Comparison of ENCODE assay signal across 16 mouse cellular contexts in genomic region chr3:32905850-32906779, GRCm38 (mm10).
A peak's percentile ranks its signal among the peaks of the same experiment; 100 is the strongest.
DNase-seq lines count a peak whose midpoint lies in the region; ATAC-seq lines count a peak whose summit lies in the region.
"Had no signal": no experiment of that assay in that cellular context is flagged by ENCODE, and none has a peak within 500 bp of the region (broad histone marks: within the 10 kb centered on the region; RNA-seq: fewer than 3 reads in every experiment).

No protein-coding gene starts in this region.

- ATAC-seq in heart, embryonic 11.5 days (replicated peaks; ENCODE audit: insufficient number of reproducible peaks, low FRiP score, low TSS enrichment) = no peak
- no peak for ATAC-seq in kidney, embryonic 14.5 days (ENCODE audit: low FRiP score, low TSS enrichment)
- peak; percentile 71 for ATAC-seq in forebrain, embryonic 13.5 days
- ATAC-seq: intestine, embryonic 15.5 days had no signal

- no peak for DNase-seq in heart, postnatal 4 days
- DNase-seq in kidney, postnatal 14 days = peak; percentile 15
- DNase-seq in adipocyte (ENCODE audit: low spot score) = peak; percentile 44
- no peak for DNase-seq in B cell, adult 2 months
- DNase-seq in left cerebral cortex, postnatal 10 days (ENCODE audit: extremely low spot score in 1 of 2, low spot score in 2 of 2) = no peak
- DNase-seq: cerebellum, adult 11 months; gastrocnemius, adult 2 months; layer of hippocampus, adult 9-11 months; liver, embryonic 13.5 days; thymus, postnatal 4 days had no signal

- peak overlapping the region; percentile 16; the same call in 1 of the 2 replicates for H3K27ac ChIP-seq in heart, embryonic 11.5 days (ENCODE audit: low read depth, low read length)
- H3K27ac ChIP-seq in kidney, embryonic 14.5 days (ENCODE audit: low read depth, low read length) = no peak overlapping the region
- peak overlapping the region; percentile 81 for H3K27ac ChIP-seq in forebrain, embryonic 13.5 days
- H3K27ac ChIP-seq: gastrocnemius, adult 2 months; hindbrain, embryonic 10.5 days; intestine, embryonic 15.5 days; liver, embryonic 13.5 days had no signal

- no peak overlapping the region for H3K9ac ChIP-seq in heart, embryonic 11.5 days (ENCODE audit: low read depth, low read length)
- no peak overlapping the region for H3K9ac ChIP-seq in kidney, embryonic 14.5 days (ENCODE audit: low read depth, low read length)
- no peak overlapping the region for H3K9ac ChIP-seq in forebrain, embryonic 13.5 days
- H3K9ac ChIP-seq: intestine, embryonic 15.5 days; liver, embryonic 13.5 days had no signal

- peaks cover 9% of the 10 kb centered on the region for H3K36me3 ChIP-seq in heart, embryonic 11.5 days (ENCODE audit: control insufficient read depth, insufficient read depth, low read length)
- no peaks in the 10 kb centered on the region for H3K36me3 ChIP-seq in kidney, embryonic 14.5 days (ENCODE audit: control insufficient read depth, insufficient read depth, low read length)
- H3K36me3 ChIP-seq in forebrain, embryonic 13.5 days (ENCODE audit: poor library complexity, severe bottlenecking) = peaks cover 12% of the 10 kb centered on the region; the same call in 1 of the 2 replicates
- H3K36me3 ChIP-seq: intestine, embryonic 15.5 days; liver, embryonic 13.5 days had no signal

- H3K27me3 ChIP-seq in heart, embryonic 11.5 days (ENCODE audit: control insufficient read depth, insufficient read depth, low read length) = no peaks in the 10 kb centered on the region
- no peaks in the 10 kb centered on the region for H3K27me3 ChIP-seq in kidney, embryonic 14.5 days (ENCODE audit: control insufficient read depth, insufficient read depth, low read length)
- no peaks in the 10 kb centered on the region for H3K27me3 ChIP-seq in forebrain, embryonic 13.5 days
- H3K27me3 ChIP-seq: intestine, embryonic 15.5 days; liver, embryonic 13.5 days had no signal

- intact Hi-C loops in left cerebral cortex, postnatal 10 days (cut with DNase I) = no loop called here

- no peak overlapping the region for H3K4me3 ChIP-seq in heart, embryonic 11.5 days (ENCODE audit: low read depth, low read length)
- no peak overlapping the region for H3K4me3 ChIP-seq in kidney, embryonic 14.5 days (ENCODE audit: low read length)
- H3K4me3 ChIP-seq in forebrain, embryonic 13.5 days = no peak overlapping the region
- H3K4me3 ChIP-seq: gastrocnemius, adult 2 months; hindbrain, embryonic 10.5 days; intestine, embryonic 15.5 days; liver, embryonic 13.5 days; myocyte had no signal

- peaks cover 22% of the 10 kb centered on the region for H3K4me1 ChIP-seq in heart, embryonic 11.5 days (ENCODE audit: control insufficient read depth, insufficient read depth, low read length)
- H3K4me1 ChIP-seq in kidney, embryonic 14.5 days (ENCODE audit: control insufficient read depth, insufficient read depth, low read length) = no peaks in the 10 kb centered on the region
- H3K4me1 ChIP-seq in forebrain, embryonic 13.5 days = peaks cover 27% of the 10 kb centered on the region
- H3K4me1 ChIP-seq: intestine, embryonic 15.5 days; liver, embryonic 13.5 days had no signal

- no peak overlapping the region for H3K4me2 ChIP-seq in heart, embryonic 11.5 days
- no peak overlapping the region for H3K4me2 ChIP-seq in kidney, embryonic 14.5 days (replicated peaks; ENCODE audit: low read depth, low read length)
- H3K4me2 ChIP-seq in forebrain, embryonic 13.5 days = no peak overlapping the region
- H3K4me2 ChIP-seq: intestine, embryonic 15.5 days; liver, embryonic 13.5 days had no signal

- WGBS in heart, embryonic 11.5 days (ENCODE audit: insufficient replicate concordance) = 78% methylated on average over 8 of the region's 8 CpGs
- WGBS in kidney, embryonic 14.5 days = 86% methylated on average over 8 of the region's 8 CpGs
- 27% methylated on average over 8 of the region's 8 CpGs for WGBS in forebrain, embryonic 13.5 days

- H3K9me3 ChIP-seq in heart, embryonic 11.5 days (replicated peaks; ENCODE audit: control insufficient read depth, low read length) = no peaks in the 10 kb centered on the region
- no peaks in the 10 kb centered on the region for H3K9me3 ChIP-seq in kidney, embryonic 14.5 days (ENCODE audit: control insufficient read depth, low read length)
- no peaks in the 10 kb centered on the region for H3K9me3 ChIP-seq in forebrain, embryonic 13.5 days (replicated peaks)
- H3K9me3 ChIP-seq: hindbrain, embryonic 10.5 days; intestine, embryonic 15.5 days; liver, embryonic 13.5 days had no signal

Comparison
In these comparisons a context has a peak if more than half of its experiments do, and no peak if none do; other contexts are left out.
1. DNase-seq: peak in kidney, postnatal 14 days (single experiment) and adipocyte (single experiment); none in heart, postnatal 4 days (single experiment), B cell, adult 2 months (0 of 2) and left cerebral cortex, postnatal 10 days (0 of 2).